Mouse (Mus musculus) olfactory bulb, adult 2 months (tissue): ENCODE data around the gene Npb. TPM values are rescaled to one million over a fixed set of nuclear protein-coding genes. Genes with fewer than 3 reads are reported as not detected.

Source experiments
- H3K27ac ChIP-seq: fragments of 200-500 bp; 2 replicates; pipeline ENCODE4 v1.5.1; 2012; ENCODE audit warnings: low read depth, low read length; ENCODE audit not compliant: insufficient read depth
- H3K4me1 ChIP-seq: fragments of 200-500 bp; 2 replicates; pipeline ENCODE4 v1.6.1; 2012; ENCODE audit warnings: low read length; ENCODE audit not compliant: control insufficient read depth, insufficient read depth
- H3K4me3 ChIP-seq: fragments of 200-500 bp; 2 replicates; pipeline ENCODE4 v1.5.1; 2012; ENCODE audit warnings: mild to moderate bottlenecking, low read depth, low read length, moderate library complexity; ENCODE audit not compliant: insufficient read depth
- CTCF ChIP-seq: fragments of 200-500 bp; IDR thresholded peaks from 2 replicates; pipeline ENCODE4 v1.5.1; 2012; ENCODE audit warnings: low read depth, mild to moderate bottlenecking, low read length, moderate library complexity; ENCODE audit not compliant: insufficient read depth
- POLR2A ChIP-seq: fragments of 200-500 bp; IDR thresholded peaks from 2 replicates; pipeline ENCODE4 v1.6.1; 2012; ENCODE audit warnings: mild to moderate bottlenecking, low read depth, low read length, moderate library complexity; ENCODE audit not compliant: insufficient read depth
- WGBS: fragments of 180-500 bp; shearing (Covaris S2); methylation state at CpG from one replicate; pipeline ENCODE4 v1.1.7; 2018; 5-methylcytosine and 5-hydroxymethylcytosine counted together
- polyA plus RNA-seq: library from polyadenylated mRNA; stranded (reverse); fragments of >200 nt; gene quantifications from 2 replicates; pipeline ENCODE4 v1.2.4, GENCODE M21; 2012; ENCODE audit warnings: low replicate concordance; ENCODE audit not compliant: missing spikeins, insufficient read depth, insufficient read length

Gene Npb
- polyA plus RNA-seq, 1 experiment: not detected

GRCm38 (mm10) chr11:120612763-120613162 lies 4.5 kb downstream of the Npb start:
- no peak overlapping the region for H3K4me3 ChIP-seq
- no peak overlapping the region for H3K27ac ChIP-seq
- TF ChIP-seq POLR2A (no peak), CTCF (peak; percentile 45)
- peaks cover 33% of the 10 kb centered on the region for H3K4me1 ChIP-seq
- WGBS: 33% methylated on average over 6 of the region's 6 CpGs

DNA sequence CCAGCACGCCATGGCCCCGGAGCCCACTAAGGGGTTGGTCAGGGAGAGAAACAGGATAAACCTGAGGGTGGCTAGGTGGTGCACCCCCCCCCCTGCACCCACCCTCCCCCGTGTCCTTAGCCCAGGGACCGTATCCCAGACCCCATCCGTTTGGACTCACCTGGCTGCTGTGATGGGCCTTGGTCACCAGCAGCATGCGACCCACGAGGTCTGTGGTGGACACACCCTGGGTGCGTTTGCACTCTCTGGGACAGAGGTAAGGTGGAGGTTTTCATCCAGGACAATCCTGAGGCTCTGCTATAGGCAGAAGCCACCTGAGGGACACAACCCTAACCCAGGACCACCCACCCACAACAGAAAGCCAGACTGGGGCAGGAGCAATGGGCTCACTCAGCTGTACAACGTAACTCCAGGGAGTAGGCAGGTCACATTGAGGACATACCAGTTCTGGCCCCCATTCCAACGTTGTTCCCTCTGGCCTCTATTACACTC lies 5.2 kb downstream of the Npb start:
- Histone ChIP-seq H3K4me1 (peaks cover 30% of the 10 kb centered on the region), H3K27ac (no peak overlapping the region), H3K4me3 (no peak overlapping the region)
- TF ChIP-seq CTCF (no peak), POLR2A (no peak)
- 83% methylated on average over 10 of the region's 10 CpGs for WGBS

DNA sequence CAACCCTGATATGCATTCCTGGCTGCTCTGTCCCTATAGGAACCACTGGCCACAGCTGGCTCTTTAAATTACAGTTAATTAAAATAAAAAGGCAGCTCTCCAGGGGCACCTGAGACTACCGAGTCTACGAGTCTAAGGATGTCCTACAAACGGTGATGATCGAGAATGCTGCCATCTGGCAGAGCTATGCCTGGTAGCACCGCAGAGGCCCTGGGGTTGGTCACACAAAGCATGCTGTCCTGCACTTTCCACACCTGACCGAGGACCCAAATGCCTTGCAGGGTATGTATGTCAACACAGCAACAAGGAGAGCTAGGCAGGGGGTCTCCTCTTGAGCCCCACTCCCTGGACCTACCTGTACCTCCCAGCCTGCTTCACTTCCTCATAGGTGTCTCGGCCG lies 5.7 kb downstream of the Npb start:
- Histone ChIP-seq H3K4me3 (no peak overlapping the region), H3K27ac (no peak overlapping the region), H3K4me1 (peaks cover 26% of the 10 kb centered on the region)
- TF ChIP-seq POLR2A: no peak
- no peak for TF ChIP-seq CTCF
- WGBS: 79% methylated on average over 8 of the region's 8 CpGs

- no peak overlapping the region for H3K27ac ChIP-seq
- WGBS: 84% methylated on average over 6 of the region's 6 CpGs
- H3K4me1 ChIP-seq: peaks cover 19% of the 10 kb centered on the region
- H3K4me3 ChIP-seq: no peak overlapping the region
- TF ChIP-seq POLR2A (no peak), CTCF (no peak)
Observed at GRCm38 (mm10) chr11:120615167-120615566, 6.9 kb downstream of the Npb start.

DNA sequence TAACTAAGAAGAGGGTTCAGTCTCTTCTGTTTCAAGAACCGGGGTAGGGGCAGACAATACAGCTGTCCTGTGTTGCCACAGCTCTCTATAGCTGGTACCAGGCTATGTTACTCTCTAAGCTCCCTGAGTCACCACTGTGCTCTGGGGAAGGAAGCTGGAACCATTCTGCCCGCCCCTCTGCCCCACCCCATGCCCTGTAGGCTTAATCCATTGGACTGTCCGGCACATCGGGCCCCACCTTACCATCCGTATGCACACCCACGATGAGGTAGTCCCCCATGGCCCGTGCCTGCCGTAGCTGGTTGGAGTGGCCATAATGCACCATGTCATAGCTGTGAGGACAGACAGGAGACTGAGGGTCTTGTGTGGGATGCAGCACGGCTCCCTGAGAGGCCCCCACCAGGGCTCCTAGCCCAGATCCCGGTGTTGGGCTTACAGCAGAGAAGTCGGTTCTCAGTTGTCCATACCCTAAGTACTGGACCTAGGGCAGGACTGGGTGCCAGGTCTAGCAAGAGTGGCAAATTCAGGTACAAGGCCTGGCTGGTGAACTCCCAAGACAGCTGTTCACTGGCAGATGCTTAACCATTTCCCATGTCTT lies 7.4 kb downstream of the Npb start:
- H3K4me1 ChIP-seq: peaks cover 19% of the 10 kb centered on the region
- WGBS: 84% methylated on average over 11 of the region's 11 CpGs
- TF ChIP-seq POLR2A: no peak
- TF ChIP-seq CTCF: no peak
- H3K27ac ChIP-seq: no peak overlapping the region
- no peak overlapping the region for H3K4me3 ChIP-seq

- TF ChIP-seq CTCF: no peak
- TF ChIP-seq POLR2A: no peak
- WGBS: 39% methylated on average over 4 of the region's 4 CpGs
- Histone ChIP-seq H3K4me3 (peak overlapping the region; percentile 81), H3K27ac (peak overlapping the region; percentile 59; the same call in 1 of the 2 replicates), H3K4me1 (peaks cover 19% of the 10 kb centered on the region)
Observed at GRCm38 (mm10) chr11:120616617-120617294, 8.5 kb downstream of the Npb start.

DNA sequence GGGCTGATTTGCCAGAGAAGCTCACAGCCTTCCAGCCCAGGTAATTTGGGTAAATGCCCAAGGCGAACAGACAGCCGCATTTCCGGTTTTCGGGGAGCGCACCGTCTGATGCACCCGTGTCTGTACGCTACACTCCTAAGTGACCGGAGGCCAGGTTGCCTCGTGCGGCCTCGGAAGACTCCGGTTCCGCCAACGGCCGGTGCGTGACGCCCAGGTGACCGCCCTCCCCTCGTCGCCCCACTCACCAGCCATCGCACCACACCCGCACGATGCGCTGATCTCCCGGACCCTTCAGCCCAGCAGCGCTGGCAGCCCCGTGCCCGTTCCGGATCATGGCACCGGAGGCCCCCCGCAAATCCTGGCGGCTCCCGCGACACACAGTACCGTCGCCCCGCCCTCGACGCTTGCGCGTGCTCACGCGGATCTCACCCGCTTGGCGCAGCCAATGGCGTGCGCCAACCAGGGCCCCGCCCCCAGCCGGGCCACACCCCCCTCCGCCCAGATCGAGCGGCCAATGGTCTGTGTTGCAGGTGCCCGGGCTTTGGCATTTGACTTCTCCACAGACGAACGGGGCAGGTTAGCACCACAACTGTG lies 9.3 kb downstream of the Npb start, which contains the start of gene Pcyt2:
TSS of gene Pcyt2 (minus strand) at position 418 of the 594 bp plus-strand sequence.
- under 1% methylated on average over 56 of the region's 56 CpGs for WGBS
- TF ChIP-seq POLR2A (peak; percentile 87), CTCF (no peak)
- Histone ChIP-seq H3K4me1 (peaks cover 19% of the 10 kb centered on the region), H3K4me3 (peak within 1 kb of the TSS; percentile 81), H3K27ac (peak within 1 kb of the TSS; percentile 59)

GRCm38 (mm10) chr11:120618619-120619535 lies 10.6 kb downstream of the Npb start:
- Histone ChIP-seq H3K4me3 (no peak overlapping the region), H3K27ac (no peak overlapping the region), H3K4me1 (peaks cover 22% of the 10 kb centered on the region)
- no peak for TF ChIP-seq CTCF
- TF ChIP-seq POLR2A: no peak
- WGBS: 93% methylated on average over 25 of the region's 25 CpGs
